Mouse (Mus musculus): ENCODE measurements at regions not wholly inside any gene's neighbourhood (a gene's known extent, or its start where the extent isn't known, plus 50 kb on each side); places are given as distances from the start of the nearest gene placed in this dataset.

DNA sequence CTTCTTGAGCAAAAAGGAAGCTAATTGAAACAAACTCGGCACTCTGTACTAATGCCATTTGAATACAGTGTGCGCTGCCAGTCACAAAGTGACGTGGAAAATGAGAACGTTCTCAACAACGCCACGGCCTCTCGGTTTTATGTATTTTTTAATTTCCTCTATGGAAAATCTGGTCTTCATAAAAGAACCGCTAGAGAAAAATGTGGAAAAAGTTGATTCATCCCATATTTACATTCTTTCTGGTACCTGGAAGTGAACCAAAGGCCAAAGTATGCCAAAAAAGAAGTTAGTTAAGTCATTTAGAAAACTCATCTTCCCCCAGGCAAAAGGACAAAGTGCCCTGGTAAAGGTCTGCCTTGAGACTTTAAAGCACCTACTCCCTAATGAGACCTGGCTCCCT is 277.7 kb upstream of the Veph1 start:
- no peaks in the 10 kb centered on the region for H3K36me3 ChIP-seq (replicated peaks; ENCODE audit: control insufficient read depth, insufficient read depth, low read length)
- no peak overlapping the region for H3K4me3 ChIP-seq (ENCODE audit: low read depth, low read length)
- H3K9ac ChIP-seq (replicated peaks; ENCODE audit: low read depth, low read length) = no peak overlapping the region
- H3K4me1 ChIP-seq (ENCODE audit: control insufficient read depth, insufficient read depth) = no peaks in the 10 kb centered on the region; the same call in 1 of the 2 replicates
- H3K27ac ChIP-seq (ENCODE audit: low read depth) = no peak overlapping the region
- H3K9me3 ChIP-seq (replicated peaks; ENCODE audit: control insufficient read depth, low read length) = no peaks in the 10 kb centered on the region
- DNase-seq (ENCODE audit: low spot score) (no peak), ATAC-seq (ENCODE audit: insufficient read depth, low read depth) (no peak)
- TF ChIP-seq CTCF (IDR thresholded peaks at IDR 0.05; ENCODE audit: low read depth) (no peak), EP300 (IDR thresholded peaks at IDR 0.05; ENCODE audit: low read depth) (no peak)
- 82% methylated on average over 8 of the region's 8 CpGs for WGBS
- H3K27me3 ChIP-seq (ENCODE audit: control insufficient read depth, insufficient read depth, low read length) = no peaks in the 10 kb centered on the region
- no peak overlapping the region for H3K4me2 ChIP-seq (ENCODE audit: low read depth, low read length)

DNA sequence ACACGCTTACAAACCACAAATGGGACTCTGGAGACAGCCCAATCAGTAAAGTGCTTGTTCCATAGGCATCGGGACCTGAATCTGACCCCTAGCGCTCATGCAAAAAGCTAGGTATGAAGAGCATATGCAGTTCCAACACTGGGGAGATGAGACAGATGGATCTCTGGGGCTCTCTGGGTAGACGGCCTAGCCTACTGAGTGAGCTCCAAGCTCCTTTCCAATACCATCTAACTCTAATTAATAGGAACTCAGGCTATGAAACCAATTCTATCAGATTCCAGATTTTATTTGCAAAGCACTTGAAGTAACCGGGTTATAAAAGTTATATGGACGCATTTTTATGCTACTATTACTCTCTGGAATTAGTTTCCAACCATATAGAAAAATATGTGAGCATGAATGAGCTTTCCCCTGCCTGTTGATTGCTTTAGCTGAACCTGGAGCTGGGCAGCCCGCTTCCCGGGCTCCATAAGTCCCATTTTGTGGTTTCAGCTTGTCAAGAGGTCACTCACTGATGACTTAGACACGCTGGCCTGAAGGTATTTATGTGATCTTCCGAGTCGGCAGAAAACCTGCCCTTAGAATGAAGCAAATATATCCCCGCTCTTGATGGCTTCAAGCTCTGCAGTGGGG is 276.4 kb upstream of the Veph1 start:
- Histone ChIP-seq H3K4me3 (ENCODE audit: low read depth, low read length) (no peak overlapping the region), H3K9ac (replicated peaks; ENCODE audit: low read depth, low read length) (no peak overlapping the region), H3K4me1 (ENCODE audit: control insufficient read depth, insufficient read depth) (no peaks in the 10 kb centered on the region; the same call in 1 of the 2 replicates), H3K27ac (ENCODE audit: low read depth) (no peak overlapping the region), H3K9me3 (replicated peaks; ENCODE audit: control insufficient read depth, low read length) (no peaks in the 10 kb centered on the region), H3K4me2 (ENCODE audit: low read depth, low read length) (no peak overlapping the region), H3K27me3 (ENCODE audit: control insufficient read depth, insufficient read depth, low read length) (no peaks in the 10 kb centered on the region), H3K36me3 (replicated peaks; ENCODE audit: control insufficient read depth, insufficient read depth, low read length) (no peaks in the 10 kb centered on the region)
- 89% methylated on average over 12 of the region's 12 CpGs for WGBS
- ATAC-seq (ENCODE audit: insufficient read depth, low read depth) (no peak), DNase-seq (ENCODE audit: low spot score) (no peak)
- no peak for TF ChIP-seq CTCF (IDR thresholded peaks at IDR 0.05; ENCODE audit: low read depth)
- no peak for TF ChIP-seq EP300 (IDR thresholded peaks at IDR 0.05; ENCODE audit: low read depth)

GRCm38 (mm10) chr3:66570342-66570741 is 273.7 kb upstream of the Veph1 start:
- H3K27me3 ChIP-seq (ENCODE audit: control insufficient read depth, insufficient read depth, low read length) = no peaks in the 10 kb centered on the region
- DNase-seq (ENCODE audit: low spot score) (no peak), ATAC-seq (ENCODE audit: insufficient read depth, low read depth) (no peak)
- no peaks in the 10 kb centered on the region for H3K9me3 ChIP-seq (replicated peaks; ENCODE audit: control insufficient read depth, low read length)
- H3K4me1 ChIP-seq (ENCODE audit: control insufficient read depth, insufficient read depth) = no peaks in the 10 kb centered on the region
- WGBS = 62% methylated on average over 5 of the region's 5 CpGs
- no peak overlapping the region for H3K4me2 ChIP-seq (ENCODE audit: low read depth, low read length)
- no peak for TF ChIP-seq EP300 (IDR thresholded peaks at IDR 0.05; ENCODE audit: low read depth)
- TF ChIP-seq CTCF (IDR thresholded peaks at IDR 0.05; ENCODE audit: low read depth) = peak; percentile 31; the same call in 1 of the 2 replicates
- H3K36me3 ChIP-seq (replicated peaks; ENCODE audit: control insufficient read depth, insufficient read depth, low read length) = no peaks in the 10 kb centered on the region
- no peak overlapping the region for H3K27ac ChIP-seq (ENCODE audit: low read depth)
- no peak overlapping the region for H3K9ac ChIP-seq (replicated peaks; ENCODE audit: low read depth, low read length)
- no peak overlapping the region for H3K4me3 ChIP-seq (ENCODE audit: low read depth, low read length)

- H3K27ac ChIP-seq (ENCODE audit: low read depth) = no peak overlapping the region
- no peaks in the 10 kb centered on the region for H3K36me3 ChIP-seq (replicated peaks; ENCODE audit: control insufficient read depth, insufficient read depth, low read length)
- no peak for TF ChIP-seq EP300 (IDR thresholded peaks at IDR 0.05; ENCODE audit: low read depth)
- TF ChIP-seq CTCF (IDR thresholded peaks at IDR 0.05; ENCODE audit: low read depth) = no peak
- 0 out of 2 replicates have a peak, but pooled peaks cover 6% of the 10 kb centered on the region for H3K4me1 ChIP-seq (ENCODE audit: control insufficient read depth, insufficient read depth)
- 60% methylated on average over 7 of the region's 7 CpGs for WGBS
- H3K9me3 ChIP-seq (replicated peaks; ENCODE audit: control insufficient read depth, low read length) = no peaks in the 10 kb centered on the region
- H3K27me3 ChIP-seq (ENCODE audit: control insufficient read depth, insufficient read depth, low read length) = no peaks in the 10 kb centered on the region
- no peak overlapping the region for H3K4me3 ChIP-seq (ENCODE audit: low read depth, low read length)
- ATAC-seq (ENCODE audit: insufficient read depth, low read depth) = no peak
- no peak for DNase-seq (ENCODE audit: low spot score)
- H3K9ac ChIP-seq (replicated peaks; ENCODE audit: low read depth, low read length) = no peak overlapping the region
- no peak overlapping the region for H3K4me2 ChIP-seq (ENCODE audit: low read depth, low read length)
Measured at GRCm38 (mm10) chr3:66564268-66565245, 267.9 kb upstream of the Veph1 start.

DNA sequence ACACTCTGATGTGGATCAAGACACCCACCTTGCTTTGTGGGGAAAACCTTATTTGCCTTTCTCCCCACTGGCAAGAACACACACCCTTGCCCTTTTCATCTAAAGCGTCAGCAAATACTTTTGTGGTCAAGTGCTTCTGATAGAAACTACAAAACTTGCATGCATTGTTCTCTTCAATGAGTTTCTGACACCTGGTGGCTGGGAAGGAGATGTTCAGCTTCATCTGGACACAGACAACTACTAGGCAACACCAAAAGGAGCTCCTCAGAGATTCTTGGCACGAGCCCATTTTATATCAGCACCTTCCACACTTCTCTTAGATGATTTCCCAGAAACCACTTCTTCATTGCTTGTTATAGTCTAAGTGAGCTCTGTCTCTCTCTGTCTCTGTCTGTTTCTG is 266.7 kb upstream of the Veph1 start:
- Histone ChIP-seq H3K9ac (replicated peaks; ENCODE audit: low read depth, low read length) (no peak overlapping the region), H3K4me2 (ENCODE audit: low read depth, low read length) (no peak overlapping the region), H3K27ac (ENCODE audit: low read depth) (no peak overlapping the region), H3K27me3 (ENCODE audit: control insufficient read depth, insufficient read depth, low read length) (no peaks in the 10 kb centered on the region), H3K4me3 (ENCODE audit: low read depth, low read length) (no peak overlapping the region), H3K4me1 (ENCODE audit: control insufficient read depth, insufficient read depth) (0 out of 2 replicates have a peak, but pooled peaks cover 6% of the 10 kb centered on the region), H3K36me3 (replicated peaks; ENCODE audit: control insufficient read depth, insufficient read depth, low read length) (no peaks in the 10 kb centered on the region), H3K9me3 (replicated peaks; ENCODE audit: control insufficient read depth, low read length) (no peaks in the 10 kb centered on the region)
- TF ChIP-seq CTCF (IDR thresholded peaks at IDR 0.05; ENCODE audit: low read depth) = peak; percentile 60
- TF ChIP-seq EP300 (IDR thresholded peaks at IDR 0.05; ENCODE audit: low read depth) = no peak
- 32% methylated on average over 2 of the region's 2 CpGs for WGBS
- DNase-seq (ENCODE audit: low spot score) = peak; percentile 50
- ATAC-seq (ENCODE audit: insufficient read depth, low read depth) = no peak

All from heart, postnatal 0 days (tissue).